Mouse (Mus musculus) liver, postnatal 0 days (tissue): ENCODE measurements around the gene Nr1i3. TPM values are rescaled to one million over a fixed set of nuclear protein-coding genes. Genes with fewer than 3 reads are reported as not detected.
A peak's percentile ranks its signal among the peaks of the same experiment; 100 is the strongest.

Source experiments
- ATAC-seq: fragments of 200-750 bp; cut with Nextera tagmentation; 2 replicates; pipeline ENCODE4 v1.8.0; 2017; ENCODE audit warnings: mild to moderate bottlenecking, moderate library complexity
- DNase-seq: peaks from one replicate; pipeline ENCODE4 v3.0.0-alpha.2; 2016
- H3K27ac ChIP-seq: fragments of 300-500 bp; sonication (generic); 2 replicates; pipeline ENCODE4 v1.5.1; 2014; ENCODE audit warnings: antibody characterized with exemption, moderate library complexity, mild to moderate bottlenecking, low read depth
- H3K27me3 ChIP-seq: fragments of 300-500 bp; sonication (generic); 2 replicates; pipeline ENCODE4 v1.6.1; 2014; ENCODE audit warnings: low read length, control low read depth, mixed read lengths; ENCODE audit not compliant: insufficient read depth
- H3K36me3 ChIP-seq: fragments of 300-500 bp; sonication (generic); replicated peaks from 2 replicates; pipeline ENCODE4 v1.6.1; 2014; ENCODE audit warnings: mild to moderate bottlenecking, control low read depth, low read length, moderate library complexity, mixed read lengths; ENCODE audit not compliant: insufficient read depth
- H3K4me1 ChIP-seq: fragments of 300-500 bp; sonication (generic); 2 replicates; pipeline ENCODE4 v1.6.1; 2014; ENCODE audit warnings: antibody characterized with exemption, mild to moderate bottlenecking, control low read depth; ENCODE audit not compliant: insufficient read depth
- H3K4me2 ChIP-seq: fragments of 300-500 bp; sonication (generic); 2 replicates; pipeline ENCODE4 v1.6.1; 2014; ENCODE audit warnings: low read depth, mild to moderate bottlenecking, low read length, moderate library complexity, mixed read lengths
- H3K4me3 ChIP-seq: fragments of 300-500 bp; sonication (generic); 2 replicates; pipeline ENCODE4 v1.5.1; 2014; ENCODE audit warnings: low read depth, low read length
- H3K9ac ChIP-seq: fragments of 300-500 bp; sonication (generic); replicated peaks from 2 replicates; pipeline ENCODE4 v1.6.1; 2014; ENCODE audit warnings: mild to moderate bottlenecking, moderate library complexity
- H3K9me3 ChIP-seq: fragments of 300-500 bp; sonication (generic); 2 replicates; pipeline ENCODE4 v1.6.1; 2016; ENCODE audit warnings: mild to moderate bottlenecking, control low read depth, low read length, mixed read lengths
- CTCF ChIP-seq: sonication (generic); IDR thresholded peaks from 2 replicates; pipeline ENCODE4 v1.5.1; 2016; ENCODE audit warnings: antibody characterized with exemption, low read depth
- EP300 ChIP-seq: IDR thresholded peaks from 2 replicates; pipeline ENCODE4 v1.6.1; 2016; ENCODE audit warnings: antibody characterized with exemption, low read depth, mild to moderate bottlenecking
- WGBS: fragments of 180-500 bp; shearing (Covaris S2); extraction: QIAGEN DNeasy Blood & Tissue Kit; methylation state at CpG from one replicate; pipeline ENCODE4 v1.1.7; 2014; ENCODE audit not compliant: insufficient replicate concordance; 5-methylcytosine and 5-hydroxymethylcytosine counted together
- polyA plus RNA-seq: library from polyadenylated mRNA; unstranded; fragments of >200 nt; fragmentation: Nextera tagmentation; extraction: Ambion mirVana; gene quantifications from 2 replicates; pipeline ENCODE4 v1.2.1, GENCODE M21; 2015

Nr1i3 gene
- polyA plus RNA-seq, 1 experiment from 2014 or later = 53.1 TPM

GRCm38 (mm10) chr1:171172779-171173178 lies 41.0 kb upstream of the Nr1i3 start:
- ATAC-seq = no peak
- Histone ChIP-seq H3K4me2 (no peak overlapping the region), H3K36me3 (no peaks in the 10 kb centered on the region), H3K27ac (no peak overlapping the region), H3K27me3 (no peaks in the 10 kb centered on the region), H3K9me3 (no peaks in the 10 kb centered on the region), H3K4me3 (no peak overlapping the region), H3K4me1 (no peaks in the 10 kb centered on the region), H3K9ac (no peak overlapping the region)
- 90% methylated on average over 8 of the region's 8 CpGs for WGBS
- TF ChIP-seq CTCF (no peak), EP300 (no peak)
- no peak for DNase-seq

GRCm38 (mm10) chr1:171179487-171180171 lies 34.1 kb upstream of the Nr1i3 start:
- H3K9ac ChIP-seq = no peak overlapping the region
- DNase-seq (no peak), ATAC-seq (no peak)
- H3K4me2 ChIP-seq = no peak overlapping the region
- 55% methylated on average over 5 of the region's 5 CpGs for WGBS
- no peak overlapping the region for H3K4me3 ChIP-seq
- H3K9me3 ChIP-seq = no peaks in the 10 kb centered on the region
- no peak overlapping the region for H3K27ac ChIP-seq
- no peak for TF ChIP-seq CTCF
- no peak for TF ChIP-seq EP300
- H3K27me3 ChIP-seq = no peaks in the 10 kb centered on the region
- peaks cover 3% of the 10 kb centered on the region; the same call in 1 of the 2 replicates for H3K4me1 ChIP-seq
- H3K36me3 ChIP-seq = no peaks in the 10 kb centered on the region

GRCm38 (mm10) chr1:171183025-171183424 lies 30.7 kb upstream of the Nr1i3 start:
- Histone ChIP-seq H3K9me3 (no peaks in the 10 kb centered on the region), H3K4me1 (peaks cover 3% of the 10 kb centered on the region; the same call in 1 of the 2 replicates), H3K9ac (no peak overlapping the region), H3K4me2 (no peak overlapping the region), H3K27ac (no peak overlapping the region), H3K4me3 (no peak overlapping the region), H3K36me3 (no peaks in the 10 kb centered on the region), H3K27me3 (no peaks in the 10 kb centered on the region)
- no peak for ATAC-seq
- DNase-seq = no peak
- WGBS = 69% methylated on average over 3 of the region's 3 CpGs
- TF ChIP-seq EP300 = no peak
- no peak for TF ChIP-seq CTCF

GRCm38 (mm10) chr1:171183620-171184019 lies 30.1 kb upstream of the Nr1i3 start:
- 43% methylated on average over 3 of the region's 3 CpGs for WGBS
- Histone ChIP-seq H3K9me3 (no peaks in the 10 kb centered on the region), H3K4me1 (peaks cover 3% of the 10 kb centered on the region; the same call in 1 of the 2 replicates), H3K9ac (no peak overlapping the region; the same call in 1 of the 2 replicates), H3K27ac (no peak overlapping the region), H3K27me3 (no peaks in the 10 kb centered on the region), H3K36me3 (no peaks in the 10 kb centered on the region), H3K4me3 (no peak overlapping the region), H3K4me2 (no peak overlapping the region)
- TF ChIP-seq CTCF = no peak
- TF ChIP-seq EP300 = peak; percentile 3; the same call in 1 of the 2 replicates
- ATAC-seq (0 out of 2 replicates have a peak, but pooled peaks have one; percentile 17), DNase-seq (no peak)

GRCm38 (mm10) chr1:171184314-171184713 lies 29.5 kb upstream of the Nr1i3 start:
- Histone ChIP-seq H3K36me3 (no peaks in the 10 kb centered on the region), H3K27ac (no peak overlapping the region), H3K4me3 (no peak overlapping the region), H3K27me3 (no peaks in the 10 kb centered on the region), H3K4me2 (no peak overlapping the region), H3K4me1 (peaks cover 4% of the 10 kb centered on the region), H3K9ac (no peak overlapping the region), H3K9me3 (no peaks in the 10 kb centered on the region)
- TF ChIP-seq EP300 (no peak), CTCF (peak; percentile 50)
- 22% methylated on average over 7 of the region's 7 CpGs for WGBS
- DNase-seq (peak; percentile 28), ATAC-seq (no peak)

GRCm38 (mm10) chr1:171185655-171186054 lies 28.1 kb upstream of the Nr1i3 start:
- H3K4me2 ChIP-seq = no peak overlapping the region
- no peak overlapping the region for H3K9ac ChIP-seq
- H3K27me3 ChIP-seq = no peaks in the 10 kb centered on the region
- ATAC-seq = no peak
- H3K9me3 ChIP-seq = no peaks in the 10 kb centered on the region
- 83% methylated on average over 8 of the region's 8 CpGs for WGBS
- no peak overlapping the region for H3K27ac ChIP-seq
- TF ChIP-seq CTCF (no peak), EP300 (no peak)
- H3K36me3 ChIP-seq = no peaks in the 10 kb centered on the region
- peaks cover 7% of the 10 kb centered on the region for H3K4me1 ChIP-seq
- DNase-seq = no peak
- H3K4me3 ChIP-seq = no peak overlapping the region
